Mouse (Mus musculus) stomach, embryonic 14.5 days (tissue): Measurements from ENCODE around the gene Krt25. TPM values are rescaled to one million over a fixed set of nuclear protein-coding genes. Genes with fewer than 3 reads are reported as not detected.

Experiments used
- ATAC-seq: fragments of 200-750 bp; cut with Nextera tagmentation; 2 replicates; pipeline ENCODE4 v1.8.0; 2017; ENCODE audit warnings: low read depth, moderate TSS enrichment; ENCODE audit not compliant: insufficient number of reproducible peaks, insufficient read depth, low FRiP score
- H3K27ac ChIP-seq: fragments of 300-500 bp; sonication (generic); 2 replicates; pipeline ENCODE4 v1.5.1; 2014; ENCODE audit warnings: mild to moderate bottlenecking, low read length, moderate library complexity, mixed read lengths
- H3K27me3 ChIP-seq: fragments of 300-500 bp; sonication (generic); 2 replicates; pipeline ENCODE4 v1.6.1; 2014; ENCODE audit warnings: low read length, control low read depth, mixed read lengths; ENCODE audit not compliant: control insufficient read depth, insufficient read depth
- H3K36me3 ChIP-seq: fragments of 300-500 bp; sonication (generic); 2 replicates; pipeline ENCODE4 v1.6.1; 2014; ENCODE audit warnings: mild to moderate bottlenecking, control low read depth, low read length, moderate library complexity, mixed read lengths; ENCODE audit not compliant: control insufficient read depth, insufficient read depth
- H3K4me1 ChIP-seq: fragments of 300-500 bp; sonication (generic); 2 replicates; pipeline ENCODE4 v1.6.1; 2014; ENCODE audit warnings: low read length, control low read depth, mixed read lengths; ENCODE audit not compliant: control insufficient read depth, insufficient read depth
- H3K4me2 ChIP-seq: fragments of 300-500 bp; sonication (generic); replicated peaks from 2 replicates; pipeline ENCODE4 v1.6.1; 2014; ENCODE audit warnings: low read depth, low read length, control low read depth
- H3K4me3 ChIP-seq: fragments of 300-500 bp; sonication (generic); 2 replicates; pipeline ENCODE4 v1.5.1; 2014; ENCODE audit warnings: low read depth, low read length, control low read depth
- H3K9ac ChIP-seq: fragments of 300-500 bp; sonication (generic); replicated peaks from 2 replicates; pipeline ENCODE4 v1.6.1; 2014; ENCODE audit warnings: low read depth, mild to moderate bottlenecking, control low read depth, low read length, moderate library complexity, mixed read lengths
- H3K9me3 ChIP-seq: fragments of 300-500 bp; sonication (generic); 2 replicates; pipeline ENCODE4 v1.6.1; 2016; ENCODE audit warnings: low read depth, low read length, control low read depth; ENCODE audit not compliant: control insufficient read depth
- WGBS: fragments of 180-500 bp; shearing (Covaris S2); extraction: QIAGEN DNeasy Blood & Tissue Kit; methylation state at CpG from one replicate; pipeline ENCODE4 v1.1.7; 2014; 5-methylcytosine and 5-hydroxymethylcytosine counted together
- polyA plus RNA-seq: library from polyadenylated mRNA; unstranded; fragments of >200 nt; fragmentation: Nextera tagmentation; extraction: Ambion mirVana; gene quantifications from 2 replicates; pipeline ENCODE4 v1.2.1, GENCODE M21; 2014

Gene Krt25
- polyA plus RNA-seq, 1 experiment from 2014 or later: not detected

- H3K4me1 ChIP-seq: no peaks in the 10 kb centered on the region
- no peaks in the 10 kb centered on the region for H3K27me3 ChIP-seq
- no peak for ATAC-seq
- WGBS: 54% methylated on average over 5 of the region's 5 CpGs
- H3K4me3 ChIP-seq: no peak overlapping the region
- H3K9me3 ChIP-seq: no peaks in the 10 kb centered on the region
- H3K36me3 ChIP-seq: no peaks in the 10 kb centered on the region
- H3K4me2 ChIP-seq: no peak overlapping the region
- no peak overlapping the region for H3K9ac ChIP-seq
- no peak overlapping the region for H3K27ac ChIP-seq
These were observed 29.9 kb downstream of the Krt25 start for GRCm38 (mm10) chr11:99292846-99293245.

DNA sequence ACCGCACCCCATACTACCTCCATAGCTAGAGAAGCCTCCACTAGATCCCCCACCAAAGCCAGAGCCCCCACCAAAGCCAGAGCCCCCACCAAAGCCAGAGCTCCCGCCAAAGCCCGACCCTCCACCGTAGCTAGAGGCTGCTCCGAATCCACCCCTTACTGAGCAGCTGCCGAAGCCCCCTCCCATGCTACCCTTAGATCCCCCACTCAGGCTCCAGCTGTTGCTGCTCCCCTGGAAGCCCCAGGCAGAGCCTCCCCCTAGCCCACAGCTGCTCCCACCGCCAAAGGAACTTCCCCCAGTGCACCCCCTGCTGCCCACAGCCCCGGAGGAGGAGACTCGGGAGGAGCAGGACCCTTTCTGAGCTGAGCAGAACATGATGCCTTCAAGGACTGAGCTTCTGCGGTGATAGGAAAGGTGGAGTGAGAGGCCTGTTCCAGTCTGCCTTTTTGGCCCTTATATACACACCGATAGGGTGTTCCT lies 37.9 kb downstream of the Krt25 start, which contains the start of gene Krt24:
Gene Krt24, minus strand, starts transcription at position 430 of the 480 bp plus-strand sequence.
- Histone ChIP-seq H3K4me1 (no peaks in the 10 kb centered on the region), H3K4me3 (no peak within 1 kb of the TSS), H3K27ac (no peak within 1 kb of the TSS), H3K9me3 (no peaks in the 10 kb centered on the region), H3K9ac (no peak within 1 kb of the TSS), H3K36me3 (no peaks in the 10 kb centered on the region), H3K27me3 (no peaks in the 10 kb centered on the region), H3K4me2 (no peak within 1 kb of the TSS)
- ATAC-seq: 0 out of 2 replicates have a peak, but pooled peaks have one; percentile 18
- 27% methylated on average over 11 of the region's 11 CpGs for WGBS

- Histone ChIP-seq H3K9ac (no peak overlapping the region), H3K4me3 (no peak overlapping the region), H3K27me3 (no peaks in the 10 kb centered on the region), H3K4me2 (no peak overlapping the region), H3K4me1 (no peaks in the 10 kb centered on the region), H3K27ac (no peak overlapping the region), H3K9me3 (no peaks in the 10 kb centered on the region), H3K36me3 (no peaks in the 10 kb centered on the region)
- WGBS: 83% methylated on average over 5 of the region's 5 CpGs
- no peak for ATAC-seq
These were observed 38.7 kb downstream of the Krt25 start for GRCm38 (mm10) chr11:99284011-99284410.

DNA sequence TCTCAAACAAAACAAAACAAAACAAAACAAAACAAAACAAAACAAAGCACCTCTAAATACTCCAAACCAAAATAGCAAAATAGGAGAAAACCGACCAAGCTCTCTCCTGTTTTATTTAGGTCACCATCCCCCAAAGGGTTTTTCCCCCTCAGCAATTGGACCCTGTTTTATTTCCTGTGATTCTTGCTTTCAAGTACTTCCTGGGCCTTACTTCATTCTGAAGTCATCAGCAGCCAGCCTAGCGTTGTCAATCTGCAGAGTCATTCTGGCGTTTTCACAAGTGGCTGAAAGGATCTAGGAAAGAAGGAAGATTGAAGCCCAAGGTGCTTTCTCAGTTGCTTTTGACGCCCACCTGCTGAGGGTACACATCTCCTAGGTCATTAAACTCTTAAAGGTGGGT lies 39.4 kb downstream of the Krt25 start:
- H3K9ac ChIP-seq: no peak overlapping the region
- ATAC-seq: no peak
- 58% methylated on average over 4 of the region's 4 CpGs for WGBS
- H3K27me3 ChIP-seq: no peaks in the 10 kb centered on the region
- no peak overlapping the region for H3K4me2 ChIP-seq
- H3K4me3 ChIP-seq: no peak overlapping the region
- H3K27ac ChIP-seq: no peak overlapping the region
- no peaks in the 10 kb centered on the region for H3K9me3 ChIP-seq
- no peaks in the 10 kb centered on the region for H3K36me3 ChIP-seq
- H3K4me1 ChIP-seq: no peaks in the 10 kb centered on the region

- H3K4me3 ChIP-seq: no peak overlapping the region
- H3K27ac ChIP-seq: no peak overlapping the region
- no peak for ATAC-seq
- 73% methylated on average over 9 of the region's 9 CpGs for WGBS
- H3K36me3 ChIP-seq: no peaks in the 10 kb centered on the region
- H3K4me2 ChIP-seq: no peak overlapping the region
- no peaks in the 10 kb centered on the region for H3K4me1 ChIP-seq
- H3K27me3 ChIP-seq: no peaks in the 10 kb centered on the region
- H3K9me3 ChIP-seq: no peaks in the 10 kb centered on the region
- H3K9ac ChIP-seq: no peak overlapping the region
These were observed 41.6 kb downstream of the Krt25 start for GRCm38 (mm10) chr11:99281116-99281515.

- Histone ChIP-seq H3K27me3 (no peaks in the 10 kb centered on the region), H3K9me3 (no peaks in the 10 kb centered on the region), H3K27ac (no peak overlapping the region), H3K36me3 (no peaks in the 10 kb centered on the region), H3K4me3 (no peak overlapping the region), H3K4me1 (no peaks in the 10 kb centered on the region), H3K9ac (no peak overlapping the region), H3K4me2 (no peak overlapping the region)
- 64% methylated on average over 5 of the region's 5 CpGs for WGBS
- no peak for ATAC-seq
These were observed 42.8 kb downstream of the Krt25 start for GRCm38 (mm10) chr11:99279986-99280385.

- no peaks in the 10 kb centered on the region for H3K27me3 ChIP-seq
- no peak overlapping the region for H3K27ac ChIP-seq
- ATAC-seq: no peak
- H3K9me3 ChIP-seq: no peaks in the 10 kb centered on the region
- no peaks in the 10 kb centered on the region for H3K4me1 ChIP-seq
- H3K9ac ChIP-seq: no peak overlapping the region
- WGBS: 16% methylated on average over 7 of the region's 7 CpGs
- H3K36me3 ChIP-seq: no peaks in the 10 kb centered on the region
- H3K4me3 ChIP-seq: no peak overlapping the region
- H3K4me2 ChIP-seq: no peak overlapping the region
These were observed 46.0 kb downstream of the Krt25 start for GRCm38 (mm10) chr11:99276786-99277185.

DNA sequence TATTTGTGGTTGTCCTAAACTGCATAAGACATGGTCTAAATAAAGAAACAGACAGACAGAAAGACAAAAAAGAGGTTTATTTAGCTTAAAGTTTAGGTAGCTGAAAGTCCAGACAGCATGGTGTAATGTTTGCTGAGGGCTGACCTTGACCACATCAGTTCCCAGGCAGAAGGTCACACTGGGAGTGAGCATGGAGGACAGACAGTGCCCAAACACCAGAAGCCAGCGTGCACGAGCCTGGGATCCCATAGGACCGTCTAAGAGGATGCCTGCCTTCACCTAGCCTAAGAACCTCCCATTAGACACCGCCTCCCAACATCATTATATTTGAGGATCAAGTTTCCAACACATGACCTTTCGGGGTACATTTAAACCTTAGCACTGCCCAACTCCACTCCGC lies 47.1 kb downstream of the Krt25 start:
- 68% methylated on average over 6 of the region's 6 CpGs for WGBS
- H3K4me3 ChIP-seq: no peak overlapping the region
- no peak overlapping the region for H3K27ac ChIP-seq
- no peaks in the 10 kb centered on the region for H3K36me3 ChIP-seq
- no peak overlapping the region for H3K4me2 ChIP-seq
- no peaks in the 10 kb centered on the region for H3K27me3 ChIP-seq
- H3K4me1 ChIP-seq: no peaks in the 10 kb centered on the region
- no peaks in the 10 kb centered on the region for H3K9me3 ChIP-seq
- no peak overlapping the region for H3K9ac ChIP-seq
- ATAC-seq: no peak

DNA sequence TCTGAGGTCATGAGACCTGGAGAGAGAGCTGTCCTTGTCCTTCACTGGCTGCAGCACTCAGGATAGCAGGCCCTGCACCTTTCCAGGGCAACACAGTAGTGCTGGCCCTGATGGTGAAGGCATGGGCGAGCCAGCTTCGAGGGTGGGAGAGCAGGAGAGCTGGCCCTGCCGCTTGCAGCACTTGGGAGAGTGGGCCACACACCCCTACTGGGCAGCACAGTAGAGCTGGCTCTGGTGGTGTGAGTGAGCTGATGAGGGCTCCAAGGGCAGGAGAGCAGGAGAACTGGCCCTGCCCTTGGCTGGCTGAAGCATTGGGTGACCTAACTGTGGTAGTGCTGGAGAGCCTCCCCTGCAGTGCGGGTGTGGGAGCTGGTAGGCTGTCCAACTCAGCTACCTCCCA lies 50.0 kb downstream of the Krt25 start:
- 84% methylated on average over 4 of the region's 4 CpGs for WGBS
- ATAC-seq: no peak
- Histone ChIP-seq H3K4me2 (no peak overlapping the region), H3K4me1 (no peaks in the 10 kb centered on the region), H3K9ac (no peak overlapping the region), H3K9me3 (no peaks in the 10 kb centered on the region), H3K27me3 (no peaks in the 10 kb centered on the region), H3K27ac (no peak overlapping the region), H3K36me3 (no peaks in the 10 kb centered on the region), H3K4me3 (no peak overlapping the region)
